Mouse (Mus musculus): ENCODE measurements at regions not wholly inside any gene's neighbourhood (a gene's known extent, or its start where the extent isn't known, plus 50 kb on each side); places are given as distances from the start of the nearest gene placed in this dataset.

DNA sequence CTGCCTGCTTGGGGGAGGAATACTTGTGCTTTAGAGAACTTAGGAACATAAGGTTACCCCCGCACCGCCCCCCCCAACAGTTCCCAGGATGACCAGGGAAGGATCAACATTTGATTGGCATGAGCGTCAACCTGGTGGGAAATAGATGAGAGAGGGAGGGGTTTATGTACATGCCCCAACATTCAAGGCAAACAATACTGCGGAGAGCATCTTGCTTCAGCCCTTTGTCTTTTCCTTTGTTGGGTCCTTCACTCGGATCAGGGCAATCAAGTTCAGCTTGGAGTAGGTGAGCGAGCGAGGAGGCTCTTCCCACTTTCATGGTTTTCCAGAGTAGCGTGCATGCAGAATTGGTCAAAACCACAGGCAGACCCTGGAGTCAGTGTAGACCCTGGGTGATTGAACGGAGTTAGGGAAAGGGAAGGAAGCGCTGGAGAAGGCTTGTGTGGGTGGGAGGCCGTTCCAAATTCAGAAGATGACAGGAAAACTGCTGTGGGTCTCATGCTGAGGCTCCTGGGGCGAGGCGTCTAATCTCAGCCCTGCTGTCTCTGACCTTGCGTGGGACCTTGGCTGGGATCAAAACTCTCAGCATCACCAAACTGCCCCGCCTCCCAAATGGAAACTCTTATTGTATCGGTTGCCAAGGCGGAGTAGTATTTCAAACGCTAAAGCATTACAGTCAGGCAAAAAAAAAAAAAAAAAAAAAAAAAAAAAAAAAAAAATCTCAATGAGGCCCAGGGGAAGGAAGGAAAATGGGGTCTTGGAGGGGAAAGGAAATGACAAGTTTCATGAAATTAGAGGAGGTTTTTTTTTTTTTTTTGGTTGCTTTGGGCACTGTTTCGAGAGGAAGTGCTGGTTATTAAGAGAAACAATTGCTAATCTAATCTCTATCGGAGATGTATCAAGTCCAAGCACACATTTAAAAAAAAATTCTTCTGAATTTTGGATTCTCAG is 99.3 kb upstream of the Ado start:
- TF ChIP-seq CTCF (IDR thresholded peaks at IDR 0.05; ENCODE audit: extremely low read depth, insufficient read length, insufficient replicate concordance, low read depth, low read length), result no peak
- no peak for TF ChIP-seq POLR2A (IDR thresholded peaks at IDR 0.05; ENCODE audit: low read depth, low read length)

Data from small intestine, adult 2 months (tissue).